Mouse (Mus musculus): ENCODE results near the gene Slc38a1. TPM values are rescaled to one million over a fixed set of nuclear protein-coding genes. Genes with fewer than 3 reads are reported as not detected.

Gene Slc38a1
- polyA plus RNA-seq, 1 experiment = 88.4 TPM

GRCm38 (mm10) chr15:96622376-96622775 is 20.3 kb downstream of the Slc38a1 start:
- no peak overlapping the region for H3K9ac ChIP-seq (ENCODE audit: low read depth, poor library complexity, severe bottlenecking)
- no peak overlapping the region for H3K4me3 ChIP-seq (ENCODE audit: low read depth, low read length)
- H3K27ac ChIP-seq (ENCODE audit: insufficient read depth, low read length) = no peak overlapping the region
- TF ChIP-seq EP300 (IDR thresholded peaks at IDR 0.05; ENCODE audit: insufficient read depth, low read depth, low read length) = no peak
- TF ChIP-seq POLR2A (IDR thresholded peaks at IDR 0.05; ENCODE audit: insufficient read depth, low read length) = no peak
- TF ChIP-seq CTCF (IDR thresholded peaks at IDR 0.05; ENCODE audit: low read depth, low read length) = peak; percentile 42
- peaks cover 13% of the 10 kb centered on the region; the same call in 1 of the 2 replicates for H3K9me3 ChIP-seq (replicated peaks; ENCODE audit: control insufficient read depth, insufficient read depth, low read length, poor library complexity, severe bottlenecking)
- H3K27me3 ChIP-seq (ENCODE audit: control insufficient read depth, insufficient read depth, low read length, poor library complexity, severe bottlenecking) = no peaks in the 10 kb centered on the region
- no peaks in the 10 kb centered on the region for H3K4me1 ChIP-seq (ENCODE audit: control insufficient read depth, insufficient read depth, low read length)
- H3K36me3 ChIP-seq (ENCODE audit: control insufficient read depth, insufficient read depth, low read length, poor library complexity, severe bottlenecking) = peaks cover 40% of the 10 kb centered on the region

- peaks cover 41% of the 10 kb centered on the region for H3K36me3 ChIP-seq (ENCODE audit: control insufficient read depth, insufficient read depth, low read length, poor library complexity, severe bottlenecking)
- no peak overlapping the region for H3K9ac ChIP-seq (ENCODE audit: low read depth, poor library complexity, severe bottlenecking)
- H3K4me1 ChIP-seq (ENCODE audit: control insufficient read depth, insufficient read depth, low read length) = no peaks in the 10 kb centered on the region
- TF ChIP-seq POLR2A (IDR thresholded peaks at IDR 0.05; ENCODE audit: insufficient read depth, low read length) (no peak), EP300 (IDR thresholded peaks at IDR 0.05; ENCODE audit: insufficient read depth, low read depth, low read length) (no peak), CTCF (IDR thresholded peaks at IDR 0.05; ENCODE audit: low read depth, low read length) (no peak)
- no peak overlapping the region for H3K27ac ChIP-seq (ENCODE audit: insufficient read depth, low read length)
- no peak overlapping the region for H3K4me3 ChIP-seq (ENCODE audit: low read depth, low read length)
- peaks cover 13% of the 10 kb centered on the region; the same call in 1 of the 2 replicates for H3K9me3 ChIP-seq (replicated peaks; ENCODE audit: control insufficient read depth, insufficient read depth, low read length, poor library complexity, severe bottlenecking)
- no peaks in the 10 kb centered on the region for H3K27me3 ChIP-seq (ENCODE audit: control insufficient read depth, insufficient read depth, low read length, poor library complexity, severe bottlenecking)
Measured at GRCm38 (mm10) chr15:96621686-96622085, 21.0 kb downstream of the Slc38a1 start.

- TF ChIP-seq POLR2A (IDR thresholded peaks at IDR 0.05; ENCODE audit: insufficient read depth, low read length) (no peak), EP300 (IDR thresholded peaks at IDR 0.05; ENCODE audit: insufficient read depth, low read depth, low read length) (no peak), CTCF (IDR thresholded peaks at IDR 0.05; ENCODE audit: low read depth, low read length) (no peak)
- Histone ChIP-seq H3K36me3 (ENCODE audit: control insufficient read depth, insufficient read depth, low read length, poor library complexity, severe bottlenecking) (peaks cover 51% of the 10 kb centered on the region), H3K4me1 (ENCODE audit: control insufficient read depth, insufficient read depth, low read length) (no peaks in the 10 kb centered on the region)
Measured at GRCm38 (mm10) chr15:96617555-96617954, 25.2 kb downstream of the Slc38a1 start.

GRCm38 (mm10) chr15:96608671-96609070 is 34.0 kb downstream of the Slc38a1 start:
- no peak overlapping the region for H3K4me3 ChIP-seq (ENCODE audit: low read depth, low read length)

More at GRCm38 (mm10) chr15:96617555-96617954, 25.2 kb downstream of the Slc38a1 start:
- Histone ChIP-seq H3K4me3 (ENCODE audit: low read depth, low read length) (no peak overlapping the region), H3K27ac (ENCODE audit: insufficient read depth, low read length) (no peak overlapping the region), H3K9ac (ENCODE audit: low read depth, poor library complexity, severe bottlenecking) (no peak overlapping the region), H3K9me3 (replicated peaks; ENCODE audit: control insufficient read depth, insufficient read depth, low read length, poor library complexity, severe bottlenecking) (0 out of 2 replicates have a peak, but pooled peaks cover under 1% of the 10 kb centered on the region), H3K27me3 (ENCODE audit: control insufficient read depth, insufficient read depth, low read length, poor library complexity, severe bottlenecking) (no peaks in the 10 kb centered on the region)

GRCm38 (mm10) chr15:96607422-96607821 is 35.3 kb downstream of the Slc38a1 start:
- TF ChIP-seq POLR2A (IDR thresholded peaks at IDR 0.05; ENCODE audit: insufficient read depth, low read length) (no peak), CTCF (IDR thresholded peaks at IDR 0.05; ENCODE audit: low read depth, low read length) (no peak), EP300 (IDR thresholded peaks at IDR 0.05; ENCODE audit: insufficient read depth, low read depth, low read length) (no peak)
- no peaks in the 10 kb centered on the region for H3K27me3 ChIP-seq (ENCODE audit: control insufficient read depth, insufficient read depth, low read length, poor library complexity, severe bottlenecking)
- no peak overlapping the region for H3K27ac ChIP-seq (ENCODE audit: insufficient read depth, low read length)
- no peaks in the 10 kb centered on the region for H3K9me3 ChIP-seq (replicated peaks; ENCODE audit: control insufficient read depth, insufficient read depth, low read length, poor library complexity, severe bottlenecking)
- peaks cover 4% of the 10 kb centered on the region for H3K4me1 ChIP-seq (ENCODE audit: control insufficient read depth, insufficient read depth, low read length)
- no peak overlapping the region for H3K4me3 ChIP-seq (ENCODE audit: low read depth, low read length)
- H3K9ac ChIP-seq (ENCODE audit: low read depth, poor library complexity, severe bottlenecking) = no peak overlapping the region
- H3K36me3 ChIP-seq (ENCODE audit: control insufficient read depth, insufficient read depth, low read length, poor library complexity, severe bottlenecking) = peaks cover 41% of the 10 kb centered on the region

More at GRCm38 (mm10) chr15:96608671-96609070, 34.0 kb downstream of the Slc38a1 start:
- H3K4me1 ChIP-seq (ENCODE audit: control insufficient read depth, insufficient read depth, low read length) = peaks cover 2% of the 10 kb centered on the region
- no peaks in the 10 kb centered on the region for H3K27me3 ChIP-seq (ENCODE audit: control insufficient read depth, insufficient read depth, low read length, poor library complexity, severe bottlenecking)
- no peaks in the 10 kb centered on the region for H3K9me3 ChIP-seq (replicated peaks; ENCODE audit: control insufficient read depth, insufficient read depth, low read length, poor library complexity, severe bottlenecking)
- H3K27ac ChIP-seq (ENCODE audit: insufficient read depth, low read length) = no peak overlapping the region
- TF ChIP-seq EP300 (IDR thresholded peaks at IDR 0.05; ENCODE audit: insufficient read depth, low read depth, low read length) = no peak
- no peak for TF ChIP-seq CTCF (IDR thresholded peaks at IDR 0.05; ENCODE audit: low read depth, low read length)
- TF ChIP-seq POLR2A (IDR thresholded peaks at IDR 0.05; ENCODE audit: insufficient read depth, low read length) = no peak
- peaks cover 53% of the 10 kb centered on the region for H3K36me3 ChIP-seq (ENCODE audit: control insufficient read depth, insufficient read depth, low read length, poor library complexity, severe bottlenecking)
- no peak overlapping the region for H3K9ac ChIP-seq (ENCODE audit: low read depth, poor library complexity, severe bottlenecking)

- H3K36me3 ChIP-seq (ENCODE audit: control insufficient read depth, insufficient read depth, low read length, poor library complexity, severe bottlenecking) = peaks cover 29% of the 10 kb centered on the region
- peaks cover 4% of the 10 kb centered on the region for H3K4me1 ChIP-seq (ENCODE audit: control insufficient read depth, insufficient read depth, low read length)
- TF ChIP-seq CTCF (IDR thresholded peaks at IDR 0.05; ENCODE audit: low read depth, low read length) (no peak), POLR2A (IDR thresholded peaks at IDR 0.05; ENCODE audit: insufficient read depth, low read length) (no peak), EP300 (IDR thresholded peaks at IDR 0.05; ENCODE audit: insufficient read depth, low read depth, low read length) (no peak)
- no peak overlapping the region for H3K4me3 ChIP-seq (ENCODE audit: low read depth, low read length)
- no peaks in the 10 kb centered on the region for H3K9me3 ChIP-seq (replicated peaks; ENCODE audit: control insufficient read depth, insufficient read depth, low read length, poor library complexity, severe bottlenecking)
- H3K27me3 ChIP-seq (ENCODE audit: control insufficient read depth, insufficient read depth, low read length, poor library complexity, severe bottlenecking) = no peaks in the 10 kb centered on the region
- no peak overlapping the region for H3K9ac ChIP-seq (ENCODE audit: low read depth, poor library complexity, severe bottlenecking)
- H3K27ac ChIP-seq (ENCODE audit: insufficient read depth, low read length) = no peak overlapping the region
Measured at GRCm38 (mm10) chr15:96604282-96604681, 38.4 kb downstream of the Slc38a1 start.

Data from ES-Bruce4 (cell line).